Comparison of ENCODE assay signal across 8 mouse cellular contexts in genomic region chr4:107433998-107434355, GRCm38 (mm10). TPM values are rescaled to one million over a fixed set of nuclear protein-coding genes. Genes with fewer than 3 reads are reported as not detected.
A peak's percentile ranks its signal among the peaks of the same experiment; 100 is the strongest.
DNase-seq lines count a peak whose midpoint lies in the region; ATAC-seq and TF ChIP-seq lines count a peak whose summit lies in the region.

No protein-coding gene starts in this region.

- no peaks in the 10 kb centered on the region for H3K36me3 ChIP-seq in heart, embryonic 13.5 days
- no peaks in the 10 kb centered on the region for H3K36me3 ChIP-seq in ES-E14 (ENCODE audit: control insufficient read depth, insufficient read depth, low read length, poor library complexity, severe bottlenecking)
- H3K36me3 ChIP-seq in hindbrain, embryonic 10.5 days: no peaks in the 10 kb centered on the region
- H3K36me3 ChIP-seq in midbrain, embryonic 10.5 days: no peaks in the 10 kb centered on the region

- no peak overlapping the region for H3K27ac ChIP-seq in heart, embryonic 13.5 days (replicated peaks)
- no peak overlapping the region for H3K27ac ChIP-seq in ES-E14 (ENCODE audit: insufficient read depth, low read depth, low read length, poor library complexity, severe bottlenecking)
- H3K27ac ChIP-seq in hindbrain, embryonic 10.5 days: peak overlapping the region; percentile 75; the same call in 1 of the 2 replicates
- H3K27ac ChIP-seq in midbrain, embryonic 10.5 days (replicated peaks): no peak overlapping the region

- H3K9me3 ChIP-seq in heart, embryonic 13.5 days: no peaks in the 10 kb centered on the region
- no peaks in the 10 kb centered on the region for H3K9me3 ChIP-seq in ES-E14 (ENCODE audit: control insufficient read depth, insufficient read depth, low read depth, low read length)
- no peaks in the 10 kb centered on the region for H3K9me3 ChIP-seq in hindbrain, embryonic 10.5 days
- H3K9me3 ChIP-seq in midbrain, embryonic 10.5 days (replicated peaks): no peaks in the 10 kb centered on the region

- H3K9ac ChIP-seq in heart, embryonic 13.5 days: peak overlapping the region; percentile 76
- no peak overlapping the region for H3K9ac ChIP-seq in ES-E14 (ENCODE audit: insufficient read depth, low read depth, low read length, poor library complexity, severe bottlenecking)

- 6% methylated on average over 15 of the region's 15 CpGs for WGBS in heart, embryonic 13.5 days
- 5% methylated on average over 15 of the region's 15 CpGs for WGBS in hindbrain, embryonic 10.5 days
- 5% methylated on average over 15 of the region's 15 CpGs for WGBS in midbrain, embryonic 10.5 days

- in situ Hi-C loops in ES-E14 (cut with MboI; ENCODE audit: low sequenced_read_pairs in 2 of 2, unreplicated experiment in 2 of 2): no loop called here

- peak overlapping the region; percentile 71 for H3K4me3 ChIP-seq in heart, embryonic 13.5 days
- peak overlapping the region; percentile 63 to 75 for H3K4me3 ChIP-seq in ES-E14 (ENCODE audit: insufficient read depth in 1 of 2, low read depth in 1 of 2, low read length in 2 of 2, poor library complexity in 1 of 2, severe bottlenecking in 1 of 2)
- H3K4me3 ChIP-seq in hindbrain, embryonic 10.5 days: peak overlapping the region; percentile 71
- peak overlapping the region; percentile 72 for H3K4me3 ChIP-seq in midbrain, embryonic 10.5 days

- H3K4me2 ChIP-seq in heart, embryonic 13.5 days: peak overlapping the region; percentile 98

- H3K4me1 ChIP-seq in heart, embryonic 13.5 days: peaks cover 21% of the 10 kb centered on the region
- H3K4me1 ChIP-seq in ES-E14 (ENCODE audit: control insufficient read depth in 2 of 2, insufficient read depth in 2 of 2, low read length in 2 of 2, poor library complexity in 1 of 2): peaks cover 0 to 3% of the 10 kb centered on the region in 2 experiments; a peak in 1 of 4 replicates
- H3K4me1 ChIP-seq in hindbrain, embryonic 10.5 days (replicated peaks): peaks cover 23% of the 10 kb centered on the region
- H3K4me1 ChIP-seq in midbrain, embryonic 10.5 days: peaks cover 24% of the 10 kb centered on the region

- H3K27me3 ChIP-seq in heart, embryonic 13.5 days (replicated peaks): peaks cover 78% of the 10 kb centered on the region
- H3K27me3 ChIP-seq in hindbrain, embryonic 10.5 days (ENCODE audit: insufficient read depth, poor library complexity, severe bottlenecking): peaks cover 70% of the 10 kb centered on the region
- H3K27me3 ChIP-seq in midbrain, embryonic 10.5 days (ENCODE audit: low read depth, poor library complexity, severe bottlenecking): peaks cover 71% of the 10 kb centered on the region

- DNase-seq in heart, postnatal 4 days: no peak
- DNase-seq in ES-E14 (ENCODE audit: low read depth, low spot score): no peak
- DNase-seq in hindbrain, embryonic 10.5 days (ENCODE audit: low spot score): no peak
- no peak for DNase-seq in midbrain, embryonic 10.5 days (ENCODE audit: low spot score)
- DNase-seq in right cerebral cortex, postnatal 36 days (ENCODE audit: low spot score in 2 of 2): no peak
- DNase-seq in thymus, adult 18-20 months: no peak
- DNase-seq in right cerebral cortex, adult 2 months (ENCODE audit: low spot score in 2 of 2): no peak

- ATAC-seq in heart, embryonic 13.5 days (ENCODE audit: extremely low read depth, insufficient number of reproducible peaks, low FRiP score, low TSS enrichment): no peak

TF ChIP-seq in ES-E14, 5 proteins besides CTCF, POLR2A, EP300 and RAD21:
- TF ChIP-seq MAFK (IDR thresholded peaks at IDR 0.05; ENCODE audit: insufficient read depth, low read depth, low read length) (no peak), ZC3H11A (IDR thresholded peaks at IDR 0.05; ENCODE audit: borderline replicate concordance, low read depth, low read length) (no peak), HCFC1 (IDR thresholded peaks at IDR 0.05; ENCODE audit: borderline replicate concordance, insufficient read depth, low read length) (no peak), ZNF384 (IDR thresholded peaks at IDR 0.05; ENCODE audit: low read depth, low read length) (no peak), CHD2 (IDR thresholded peaks at IDR 0.05; ENCODE audit: low read depth, low read length) (no peak)
TF ChIP-seq in ES-E14: peak in this region for 0.

RNA-seq across cellular contexts. Expression of gene Glis1, which starts 0.4 kb away (rescaled TPM):
- 0.12 and 0.64 TPM in 2 replicates for polyA plus RNA-seq in heart, embryonic 13.5 days (2015; fragmentation: Nextera tagmentation; extraction: Ambion mirVana)
- under 1 TPM; 0.26 to 0.79 TPM for total RNA-seq in heart, postnatal 4 days (2021)
- 0.98 and 1.7 TPM in 2 replicates for total RNA-seq in ES-E14 (2012; rRNA removed)
- polyA plus RNA-seq in hindbrain, embryonic 10.5 days (2016; fragmentation: Nextera tagmentation; extraction: Ambion mirVana): 2.9 and 6.3 TPM in 2 replicates
- 2.1 and 2.2 TPM in 2 replicates for polyA plus RNA-seq in midbrain, embryonic 10.5 days (2016; fragmentation: Nextera tagmentation; extraction: Ambion mirVana)
